Mouse (Mus musculus): ENCODE measurements at regions not wholly inside any gene's neighbourhood (a gene's known extent, or its start where the extent isn't known, plus 50 kb on each side); places are given as distances from the start of the nearest gene placed in this dataset.

- no peak overlapping the region for H3K27ac ChIP-seq
- no peaks in the 10 kb centered on the region for H3K9me3 ChIP-seq (replicated peaks; ENCODE audit: low read length)
- DNase-seq (ENCODE audit: low spot score) (no peak), ATAC-seq (replicated peaks; ENCODE audit: low FRiP score, low read depth) (no peak)
- H3K36me3 ChIP-seq (ENCODE audit: insufficient read depth, low read length), result no peaks in the 10 kb centered on the region
- no peak overlapping the region for H3K9ac ChIP-seq (ENCODE audit: low read depth, low read length)
- no peak overlapping the region for H3K4me2 ChIP-seq (ENCODE audit: low read length)
- TF ChIP-seq CTCF (IDR thresholded peaks at IDR 0.05; ENCODE audit: low read depth), result no peak
- H3K4me1 ChIP-seq (replicated peaks; ENCODE audit: insufficient read depth, low read length), result no peaks in the 10 kb centered on the region
- no peaks in the 10 kb centered on the region for H3K27me3 ChIP-seq (ENCODE audit: insufficient read depth, low read length)
- WGBS, result 34% methylated on average over 5 of the region's 5 CpGs
- no peak overlapping the region for H3K4me3 ChIP-seq (replicated peaks; ENCODE audit: low read depth, low read length)
Measured at GRCm38 (mm10) chr17:52448701-52449100, 153.8 kb upstream of the Kcnh8 start.

GRCm38 (mm10) chr17:52459303-52459996, 143.1 kb upstream of the Kcnh8 start:
- DNase-seq (ENCODE audit: low spot score) (no peak), ATAC-seq (replicated peaks; ENCODE audit: low FRiP score, low read depth) (no peak)
- no peaks in the 10 kb centered on the region for H3K36me3 ChIP-seq (ENCODE audit: insufficient read depth, low read length)
- 65% methylated on average over 10 of the region's 10 CpGs for WGBS
- TF ChIP-seq CTCF (IDR thresholded peaks at IDR 0.05; ENCODE audit: low read depth), result no peak
- no peaks in the 10 kb centered on the region for H3K27me3 ChIP-seq (ENCODE audit: insufficient read depth, low read length)
- no peak overlapping the region for H3K4me3 ChIP-seq (replicated peaks; ENCODE audit: low read depth, low read length)
- H3K27ac ChIP-seq, result no peak overlapping the region
- no peak overlapping the region for H3K9ac ChIP-seq (ENCODE audit: low read depth, low read length)
- no peak overlapping the region for H3K4me2 ChIP-seq (ENCODE audit: low read length)
- H3K4me1 ChIP-seq (replicated peaks; ENCODE audit: insufficient read depth, low read length), result no peaks in the 10 kb centered on the region
- H3K9me3 ChIP-seq (replicated peaks; ENCODE audit: low read length), result no peaks in the 10 kb centered on the region

- Histone ChIP-seq H3K4me3 (replicated peaks; ENCODE audit: low read depth, low read length) (no peak overlapping the region), H3K4me1 (replicated peaks; ENCODE audit: insufficient read depth, low read length) (no peaks in the 10 kb centered on the region), H3K9ac (ENCODE audit: low read depth, low read length) (no peak overlapping the region), H3K4me2 (ENCODE audit: low read length) (no peak overlapping the region), H3K27ac (no peak overlapping the region), H3K27me3 (ENCODE audit: insufficient read depth, low read length) (no peaks in the 10 kb centered on the region), H3K36me3 (ENCODE audit: insufficient read depth, low read length) (no peaks in the 10 kb centered on the region), H3K9me3 (replicated peaks; ENCODE audit: low read length) (no peaks in the 10 kb centered on the region)
- no peak for ATAC-seq (replicated peaks; ENCODE audit: low FRiP score, low read depth)
- DNase-seq (ENCODE audit: low spot score), result no peak
- no peak for TF ChIP-seq CTCF (IDR thresholded peaks at IDR 0.05; ENCODE audit: low read depth)
- 92% methylated on average over 5 of the region's 5 CpGs for WGBS
Measured at GRCm38 (mm10) chr17:52459997-52460387, 142.5 kb upstream of the Kcnh8 start.

GRCm38 (mm10) chr17:52461264-52461663, 141.2 kb upstream of the Kcnh8 start:
- H3K9me3 ChIP-seq (replicated peaks; ENCODE audit: low read length), result no peaks in the 10 kb centered on the region
- no peak overlapping the region for H3K9ac ChIP-seq (ENCODE audit: low read depth, low read length)
- no peak overlapping the region for H3K27ac ChIP-seq
- no peaks in the 10 kb centered on the region for H3K36me3 ChIP-seq (ENCODE audit: insufficient read depth, low read length)
- no peaks in the 10 kb centered on the region for H3K27me3 ChIP-seq (ENCODE audit: insufficient read depth, low read length)
- no peak for DNase-seq (ENCODE audit: low spot score)
- 63% methylated on average over 11 of the region's 11 CpGs for WGBS
- H3K4me2 ChIP-seq (ENCODE audit: low read length), result no peak overlapping the region
- no peak for TF ChIP-seq CTCF (IDR thresholded peaks at IDR 0.05; ENCODE audit: low read depth)
- no peak overlapping the region for H3K4me3 ChIP-seq (replicated peaks; ENCODE audit: low read depth, low read length)
- no peaks in the 10 kb centered on the region for H3K4me1 ChIP-seq (replicated peaks; ENCODE audit: insufficient read depth, low read length)
- no peak for ATAC-seq (replicated peaks; ENCODE audit: low FRiP score, low read depth)

GRCm38 (mm10) chr17:52461709-52462141, 140.8 kb upstream of the Kcnh8 start:
- Histone ChIP-seq H3K4me3 (replicated peaks; ENCODE audit: low read depth, low read length) (no peak overlapping the region), H3K27ac (no peak overlapping the region), H3K4me2 (ENCODE audit: low read length) (no peak overlapping the region), H3K4me1 (replicated peaks; ENCODE audit: insufficient read depth, low read length) (no peaks in the 10 kb centered on the region), H3K36me3 (ENCODE audit: insufficient read depth, low read length) (no peaks in the 10 kb centered on the region), H3K9ac (ENCODE audit: low read depth, low read length) (no peak overlapping the region), H3K9me3 (replicated peaks; ENCODE audit: low read length) (no peaks in the 10 kb centered on the region), H3K27me3 (ENCODE audit: insufficient read depth, low read length) (no peaks in the 10 kb centered on the region)
- DNase-seq (ENCODE audit: low spot score) (peak; percentile 63), ATAC-seq (replicated peaks; ENCODE audit: low FRiP score, low read depth) (no peak)
- TF ChIP-seq CTCF (IDR thresholded peaks at IDR 0.05; ENCODE audit: low read depth), result peak; percentile 70
- WGBS, result 32% methylated on average over 6 of the region's 6 CpGs

GRCm38 (mm10) chr17:52462361-52462760, 140.1 kb upstream of the Kcnh8 start:
- no peak for ATAC-seq (replicated peaks; ENCODE audit: low FRiP score, low read depth)
- Histone ChIP-seq H3K4me1 (replicated peaks; ENCODE audit: insufficient read depth, low read length) (no peaks in the 10 kb centered on the region), H3K27me3 (ENCODE audit: insufficient read depth, low read length) (no peaks in the 10 kb centered on the region), H3K27ac (no peak overlapping the region), H3K4me2 (ENCODE audit: low read length) (no peak overlapping the region), H3K4me3 (replicated peaks; ENCODE audit: low read depth, low read length) (no peak overlapping the region), H3K36me3 (ENCODE audit: insufficient read depth, low read length) (no peaks in the 10 kb centered on the region), H3K9me3 (replicated peaks; ENCODE audit: low read length) (no peaks in the 10 kb centered on the region), H3K9ac (ENCODE audit: low read depth, low read length) (no peak overlapping the region)
- WGBS, result 82% methylated on average over 9 of the region's 9 CpGs
- TF ChIP-seq CTCF (IDR thresholded peaks at IDR 0.05; ENCODE audit: low read depth), result no peak
- DNase-seq (ENCODE audit: low spot score), result no peak

GRCm38 (mm10) chr17:52468464-52468863, 134.0 kb upstream of the Kcnh8 start:
- no peak for TF ChIP-seq CTCF (IDR thresholded peaks at IDR 0.05; ENCODE audit: low read depth)
- no peak overlapping the region for H3K9ac ChIP-seq (ENCODE audit: low read depth, low read length)
- no peak overlapping the region for H3K4me2 ChIP-seq (ENCODE audit: low read length)
- no peak overlapping the region for H3K27ac ChIP-seq
- H3K9me3 ChIP-seq (replicated peaks; ENCODE audit: low read length), result no peaks in the 10 kb centered on the region
- no peak for DNase-seq (ENCODE audit: low spot score)
- WGBS, result 92% methylated on average over 5 of the region's 5 CpGs
- H3K27me3 ChIP-seq (ENCODE audit: insufficient read depth, low read length), result no peaks in the 10 kb centered on the region
- no peak overlapping the region for H3K4me3 ChIP-seq (replicated peaks; ENCODE audit: low read depth, low read length)
- no peaks in the 10 kb centered on the region for H3K4me1 ChIP-seq (replicated peaks; ENCODE audit: insufficient read depth, low read length)
- H3K36me3 ChIP-seq (ENCODE audit: insufficient read depth, low read length), result no peaks in the 10 kb centered on the region
- no peak for ATAC-seq (replicated peaks; ENCODE audit: low FRiP score, low read depth)
